Comparison of ENCODE assay signal across 17 mouse cellular contexts in genomic region chr11:104707084-104707483, GRCm38 (mm10). TPM values are rescaled to one million over a fixed set of nuclear protein-coding genes. Genes with fewer than 3 reads are reported as not detected.
A peak's percentile ranks its signal among the peaks of the same experiment; 100 is the strongest.
DNase-seq lines count a peak whose midpoint lies in the region; ATAC-seq and TF ChIP-seq lines count a peak whose summit lies in the region.
"Had no signal": no experiment of that assay in that cellular context is flagged by ENCODE, and none has a peak within 500 bp of the region (broad histone marks: within the 10 kb centered on the region; RNA-seq: fewer than 3 reads in every experiment).

No protein-coding gene starts in this region.

- H3K9me3 ChIP-seq in hindbrain, postnatal 0 days (ENCODE audit: low read length) = no peaks in the 10 kb centered on the region
- no peaks in the 10 kb centered on the region for H3K9me3 ChIP-seq in hindbrain, embryonic 10.5 days
- H3K9me3 ChIP-seq: forebrain, embryonic 15.5 days; midbrain, embryonic 15.5 days; neural tube, embryonic 12.5 days had no signal

- H3K4me2 ChIP-seq in hindbrain, postnatal 0 days (ENCODE audit: low read depth, low read length) = no peak overlapping the region
- H3K4me2 ChIP-seq: forebrain, embryonic 15.5 days; midbrain, embryonic 15.5 days; neural tube, embryonic 12.5 days had no signal

- H3K4me3 ChIP-seq in hindbrain, postnatal 0 days (ENCODE audit: low read length) = no peak overlapping the region
- H3K4me3 ChIP-seq in hindbrain, embryonic 10.5 days = no peak overlapping the region
- no peak overlapping the region for H3K4me3 ChIP-seq in cortical plate, adult 2 months (ENCODE audit: insufficient read depth, low read length)
- H3K4me3 ChIP-seq: forebrain, embryonic 15.5 days; left cerebral cortex, adult 2 months; midbrain, embryonic 15.5 days; neural tube, embryonic 12.5 days had no signal

- no peak overlapping the region for H3K9ac ChIP-seq in hindbrain, postnatal 0 days (replicated peaks; ENCODE audit: low read length)
- H3K9ac ChIP-seq: forebrain, embryonic 15.5 days; midbrain, embryonic 15.5 days; neural tube, embryonic 12.5 days had no signal

- H3K27me3 ChIP-seq in hindbrain, postnatal 0 days (ENCODE audit: insufficient read depth, low read length) = no peaks in the 10 kb centered on the region
- H3K27me3 ChIP-seq in hindbrain, embryonic 10.5 days (ENCODE audit: insufficient read depth, poor library complexity, severe bottlenecking) = no peaks in the 10 kb centered on the region
- H3K27me3 ChIP-seq: forebrain, embryonic 15.5 days; midbrain, embryonic 15.5 days; neural tube, embryonic 12.5 days had no signal

- ATAC-seq in hindbrain, postnatal 0 days = no peak
- ATAC-seq: forebrain, embryonic 15.5 days; midbrain, embryonic 15.5 days had no signal

- peak; percentile 39 for TF ChIP-seq CTCF in hindbrain, postnatal 0 days (IDR thresholded peaks at IDR 0.05; ENCODE audit: low read depth)
- TF ChIP-seq CTCF in cortical plate, adult 2 months (IDR thresholded peaks at IDR 0.05; ENCODE audit: extremely low read depth, insufficient read depth, low read length) = peak; percentile 19; the same call in 1 of the 2 replicates

- H3K4me1 ChIP-seq in hindbrain, postnatal 0 days (ENCODE audit: insufficient read depth, low read length) = no peaks in the 10 kb centered on the region
- H3K4me1 ChIP-seq in hindbrain, embryonic 10.5 days (replicated peaks) = no peaks in the 10 kb centered on the region
- no peaks in the 10 kb centered on the region for H3K4me1 ChIP-seq in cortical plate, adult 2 months (ENCODE audit: control insufficient read depth, insufficient read depth, low read length)
- H3K4me1 ChIP-seq: forebrain, embryonic 15.5 days; midbrain, embryonic 15.5 days; neural tube, embryonic 12.5 days had no signal

- 73% methylated on average over 2 of the region's 2 CpGs for WGBS in hindbrain, postnatal 0 days
- 68% methylated on average over 2 of the region's 2 CpGs for WGBS in hindbrain, embryonic 10.5 days

- H3K36me3 ChIP-seq in hindbrain, postnatal 0 days (ENCODE audit: insufficient read depth, low read length) = no peaks in the 10 kb centered on the region
- H3K36me3 ChIP-seq in hindbrain, embryonic 10.5 days = no peaks in the 10 kb centered on the region
- H3K36me3 ChIP-seq: forebrain, embryonic 15.5 days; midbrain, embryonic 15.5 days; neural tube, embryonic 12.5 days had no signal

- DNase-seq in hindbrain, postnatal 0 days (ENCODE audit: low spot score) = no peak
- DNase-seq in hindbrain, embryonic 10.5 days (ENCODE audit: low spot score) = no peak
- DNase-seq in retina, postnatal 1 day = peak; percentile 8
- DNase-seq in retina, embryonic 14.5 days (ENCODE audit: low spot score) = no peak
- DNase-seq in gastrocnemius, postnatal 10 days = no peak
- DNase-seq in layer of hippocampus, adult 11-12 months (ENCODE audit: low spot score) = no peak
- DNase-seq: adrenal gland, postnatal 36 days; cerebellum, adult 11 months; cerebellum, postnatal 36 days; heart, postnatal 4 days; kidney, postnatal 4 days; liver had no signal

- TF ChIP-seq POLR2A in cortical plate, adult 2 months (IDR thresholded peaks at IDR 0.05; ENCODE audit: extremely low read depth, insufficient read depth, low read length) = no peak

- no peak overlapping the region for H3K27ac ChIP-seq in hindbrain, postnatal 0 days
- H3K27ac ChIP-seq in hindbrain, embryonic 10.5 days = no peak overlapping the region
- H3K27ac ChIP-seq in cortical plate, adult 2 months (ENCODE audit: insufficient read depth, low read length) = no peak overlapping the region
- H3K27ac ChIP-seq: forebrain, embryonic 15.5 days; left cerebral cortex, adult 2 months; midbrain, embryonic 15.5 days; neural tube, embryonic 12.5 days had no signal

RNA-seq across cellular contexts. Expression of gene Gm11639, which starts 21.6 kb away (rescaled TPM):
- total RNA-seq in hindbrain, postnatal 0 days (2014; rRNA removed) = 0.11 TPM in 1 of 2 replicates, not detected in the other
- 0.05 and 0.43 TPM in 2 replicates for polyA plus RNA-seq in hindbrain, postnatal 0 days (2015; fragmentation: Nextera tagmentation; extraction: Ambion mirVana)
- 0.01 TPM in 1 of 2 replicates, not detected in the other for polyA plus RNA-seq in hindbrain, embryonic 10.5 days (2016; fragmentation: Nextera tagmentation; extraction: Ambion mirVana)
- polyA plus RNA-seq in cortical plate, adult 2 months (2012; rRNA removed) = 0.09 and 0.17 TPM in 2 replicates
- total RNA-seq in gastrocnemius, postnatal 10 days (2021) = under 1 TPM; 0.02 to 0.07 TPM
